Mouse (Mus musculus) lung, postnatal 0 days (tissue): Measurements from ENCODE around the gene Map2k1.

Source experiments
- CTCF ChIP-seq: IDR thresholded peaks from 2 replicates; pipeline ENCODE4 v1.5.1; 2016; ENCODE audit warnings: antibody characterized with exemption, mild to moderate bottlenecking
- EP300 ChIP-seq: IDR thresholded peaks from 2 replicates; pipeline ENCODE4 v1.6.1; 2016; ENCODE audit warnings: antibody characterized with exemption, mild to moderate bottlenecking, control low read depth

GRCm38 (mm10) chr9:64178610-64178973 is 74.8 kb downstream of the Map2k1 start:
- TF ChIP-seq CTCF (peak; percentile 51), EP300 (no peak)
